Mouse (Mus musculus) testis, postnatal 10 days (tissue): ENCODE data around the gene Mafg.

Experiments
- DNase-seq: peaks from one replicate; pipeline ENCODE4 v3.0.0; 2021; ENCODE audit warnings: low spot score

Mafg gene

DNA sequence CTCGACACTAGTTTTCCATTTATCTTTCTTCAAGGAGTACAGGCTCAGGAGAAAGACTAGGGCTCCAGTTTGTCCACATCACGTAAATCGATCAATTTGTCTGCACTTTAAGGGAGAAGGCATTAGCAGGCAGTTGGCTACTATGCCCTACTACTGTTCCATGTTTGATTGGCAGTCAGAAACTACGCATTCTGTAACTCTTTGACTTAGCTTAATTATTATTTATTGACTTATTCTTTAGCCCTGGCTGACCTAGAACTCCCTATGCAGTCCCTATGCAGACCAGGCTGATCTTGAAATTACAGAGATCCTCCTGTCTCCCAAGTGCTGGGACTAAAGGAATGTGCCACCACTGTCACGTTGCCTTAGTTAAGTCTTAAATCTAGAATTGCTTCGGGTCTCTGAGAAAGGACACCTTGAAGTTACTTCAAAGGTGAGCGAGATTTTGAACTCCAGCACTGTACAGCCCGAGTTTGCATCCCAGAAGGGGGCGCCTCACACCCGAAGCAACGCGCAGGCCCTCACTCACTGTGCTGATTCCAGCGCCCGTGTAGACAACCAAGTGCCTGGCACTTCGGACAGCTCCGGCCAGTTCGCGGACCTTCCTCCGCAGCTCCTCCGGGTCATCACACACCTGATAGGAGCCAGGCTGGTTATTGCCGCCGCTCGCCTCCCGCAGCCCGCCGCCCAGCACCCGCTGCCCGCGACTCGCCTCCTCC, 9.3 kb downstream of the Mafg start:
- peak; percentile 84 for DNase-seq

DNA sequence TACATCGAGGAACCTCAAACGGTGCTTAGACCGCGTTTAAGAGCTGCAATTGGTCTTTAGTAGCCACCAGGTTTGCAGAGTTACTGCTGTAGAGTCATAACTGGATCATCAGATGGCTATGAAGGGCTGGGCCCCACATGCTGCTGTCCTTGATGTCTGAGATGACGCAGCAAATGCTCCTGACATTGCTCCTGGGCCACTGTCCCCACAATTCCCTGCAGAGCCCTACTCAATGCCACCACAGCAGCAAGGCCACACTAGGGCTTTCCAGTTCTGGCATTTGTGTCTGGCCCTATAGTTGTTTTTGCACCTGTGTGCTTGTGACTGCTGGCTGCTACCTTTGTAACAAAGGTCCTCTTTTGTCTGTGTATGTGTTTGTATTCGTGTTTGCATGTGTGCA, 10.6 kb downstream of the Mafg start:
- DNase-seq, result no peak

DNA sequence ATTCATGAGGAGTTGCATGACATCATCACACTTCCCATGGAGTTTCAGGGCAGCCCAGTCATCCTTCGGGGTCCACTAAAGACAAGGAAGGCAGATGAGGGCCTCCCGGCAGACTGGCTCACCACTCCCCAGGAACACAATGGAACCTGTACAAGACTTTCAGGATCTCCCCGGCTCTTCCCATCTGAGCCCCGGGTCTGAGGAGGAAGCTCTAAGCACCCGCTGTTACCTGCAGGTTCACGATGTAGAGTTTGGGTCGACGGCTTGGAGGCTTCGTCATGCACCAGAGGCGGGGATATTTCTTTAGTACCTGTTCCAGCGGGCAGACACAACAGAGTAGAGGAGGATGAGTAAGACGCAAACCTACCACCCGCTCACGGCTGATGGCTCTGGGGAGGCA, 13.2 kb downstream of the Mafg start:
- no peak for DNase-seq

DNA sequence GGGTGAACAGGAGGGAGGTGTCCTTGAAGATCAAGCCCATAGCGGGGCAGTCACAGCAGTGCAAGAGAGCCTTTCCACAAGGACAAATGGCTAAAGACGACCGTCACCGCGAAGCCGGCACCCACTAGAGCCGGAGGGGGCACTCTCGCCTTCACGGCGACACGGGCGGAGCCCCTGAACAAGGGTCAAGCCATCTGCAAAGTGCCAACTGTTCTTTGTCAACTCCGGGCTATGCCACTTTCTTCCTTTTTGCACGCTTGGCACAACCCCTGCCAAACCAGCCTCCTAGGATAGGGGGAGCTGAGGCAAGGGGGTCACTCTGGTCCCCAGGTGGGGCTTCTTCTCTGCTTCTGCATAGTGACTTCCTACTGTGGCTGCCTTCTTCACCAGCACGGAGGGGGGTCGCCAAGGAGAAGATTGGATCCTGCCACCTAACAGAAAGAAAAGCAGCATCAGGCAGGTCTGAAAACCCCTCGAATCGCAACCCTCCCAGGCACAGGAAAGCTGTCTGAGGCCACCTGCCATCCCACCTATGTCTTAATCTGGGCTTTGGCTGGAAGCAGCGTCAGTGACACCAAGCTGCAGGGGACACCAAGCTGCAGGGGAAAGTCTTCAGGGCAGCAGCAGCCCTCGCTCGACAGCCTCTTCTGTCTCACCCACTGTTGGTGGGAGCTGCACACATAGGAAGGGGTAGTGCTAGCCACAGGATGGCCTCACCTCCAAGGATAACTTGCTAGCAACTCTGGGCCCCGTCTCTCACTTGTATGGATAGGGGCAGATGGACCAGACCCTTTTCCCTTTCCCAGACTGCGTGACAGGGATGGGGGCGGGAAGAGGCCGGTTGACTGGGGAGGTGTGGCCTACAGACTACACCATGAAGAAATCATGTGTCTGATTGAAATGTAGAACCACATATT, 14.5 kb downstream of the Mafg start:
- no peak for DNase-seq

DNA sequence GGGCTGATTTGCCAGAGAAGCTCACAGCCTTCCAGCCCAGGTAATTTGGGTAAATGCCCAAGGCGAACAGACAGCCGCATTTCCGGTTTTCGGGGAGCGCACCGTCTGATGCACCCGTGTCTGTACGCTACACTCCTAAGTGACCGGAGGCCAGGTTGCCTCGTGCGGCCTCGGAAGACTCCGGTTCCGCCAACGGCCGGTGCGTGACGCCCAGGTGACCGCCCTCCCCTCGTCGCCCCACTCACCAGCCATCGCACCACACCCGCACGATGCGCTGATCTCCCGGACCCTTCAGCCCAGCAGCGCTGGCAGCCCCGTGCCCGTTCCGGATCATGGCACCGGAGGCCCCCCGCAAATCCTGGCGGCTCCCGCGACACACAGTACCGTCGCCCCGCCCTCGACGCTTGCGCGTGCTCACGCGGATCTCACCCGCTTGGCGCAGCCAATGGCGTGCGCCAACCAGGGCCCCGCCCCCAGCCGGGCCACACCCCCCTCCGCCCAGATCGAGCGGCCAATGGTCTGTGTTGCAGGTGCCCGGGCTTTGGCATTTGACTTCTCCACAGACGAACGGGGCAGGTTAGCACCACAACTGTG, 15.8 kb downstream of the Mafg start, which contains the start of gene Pcyt2:
Gene Pcyt2, minus strand, starts transcription at position 418 of the 594 bp plus-strand sequence.
- DNase-seq, result peak; percentile 96

DNA sequence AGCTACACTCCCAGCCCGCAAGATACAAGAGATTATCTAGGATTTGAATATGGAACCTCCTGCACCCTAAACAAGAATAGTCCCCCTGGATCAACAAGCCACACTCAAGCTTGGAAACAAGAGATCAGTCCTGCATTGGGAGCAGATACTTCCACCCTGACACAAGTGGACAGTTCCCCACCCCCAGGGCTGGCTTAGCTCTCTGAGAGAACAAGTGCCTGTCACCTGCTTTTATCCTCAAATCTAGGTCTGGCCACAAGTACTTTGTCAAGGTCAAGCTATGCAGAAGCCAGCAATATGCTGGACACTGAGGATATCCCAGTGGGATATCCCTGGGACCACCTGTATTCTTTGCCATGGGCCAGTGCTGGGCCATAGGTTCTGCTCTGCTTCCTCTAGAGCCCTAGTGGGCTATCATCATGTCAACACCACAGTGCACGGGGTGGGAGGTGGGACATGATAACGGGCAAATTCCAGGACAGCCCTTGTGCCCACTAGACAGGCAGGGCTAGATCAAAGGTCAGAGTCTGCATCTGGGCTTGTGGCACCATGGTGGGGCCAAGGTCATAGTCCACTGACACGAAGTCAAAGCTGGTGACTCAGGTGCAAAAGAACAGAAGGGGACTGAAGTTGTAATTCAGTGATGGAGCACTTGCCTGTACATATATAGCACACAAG, 16.6 kb downstream of the Mafg start:
- DNase-seq, result no peak

DNA sequence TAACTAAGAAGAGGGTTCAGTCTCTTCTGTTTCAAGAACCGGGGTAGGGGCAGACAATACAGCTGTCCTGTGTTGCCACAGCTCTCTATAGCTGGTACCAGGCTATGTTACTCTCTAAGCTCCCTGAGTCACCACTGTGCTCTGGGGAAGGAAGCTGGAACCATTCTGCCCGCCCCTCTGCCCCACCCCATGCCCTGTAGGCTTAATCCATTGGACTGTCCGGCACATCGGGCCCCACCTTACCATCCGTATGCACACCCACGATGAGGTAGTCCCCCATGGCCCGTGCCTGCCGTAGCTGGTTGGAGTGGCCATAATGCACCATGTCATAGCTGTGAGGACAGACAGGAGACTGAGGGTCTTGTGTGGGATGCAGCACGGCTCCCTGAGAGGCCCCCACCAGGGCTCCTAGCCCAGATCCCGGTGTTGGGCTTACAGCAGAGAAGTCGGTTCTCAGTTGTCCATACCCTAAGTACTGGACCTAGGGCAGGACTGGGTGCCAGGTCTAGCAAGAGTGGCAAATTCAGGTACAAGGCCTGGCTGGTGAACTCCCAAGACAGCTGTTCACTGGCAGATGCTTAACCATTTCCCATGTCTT, 17.7 kb downstream of the Mafg start:
- DNase-seq, result peak; percentile 40

DNA sequence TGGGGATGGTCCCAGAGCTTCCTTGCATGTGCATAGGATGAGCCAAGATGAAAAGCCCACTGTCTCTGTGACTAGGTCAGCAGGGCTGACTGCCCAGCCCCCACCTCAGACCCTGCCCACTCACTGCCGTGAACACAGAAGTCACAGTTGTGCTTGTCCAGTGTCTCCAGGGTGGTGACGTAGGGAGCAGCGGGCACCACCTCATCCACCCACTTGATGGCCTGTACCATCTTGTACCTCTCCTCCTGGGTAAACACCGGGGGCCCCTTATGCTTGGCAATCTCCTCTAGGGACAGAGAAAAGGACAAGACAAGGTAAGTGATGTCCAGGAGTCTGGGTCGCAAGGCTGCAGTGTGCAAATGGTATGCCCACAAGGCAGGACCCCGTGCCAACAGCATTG, 18.2 kb downstream of the Mafg start:
- peak; percentile 40 for DNase-seq

DNA sequence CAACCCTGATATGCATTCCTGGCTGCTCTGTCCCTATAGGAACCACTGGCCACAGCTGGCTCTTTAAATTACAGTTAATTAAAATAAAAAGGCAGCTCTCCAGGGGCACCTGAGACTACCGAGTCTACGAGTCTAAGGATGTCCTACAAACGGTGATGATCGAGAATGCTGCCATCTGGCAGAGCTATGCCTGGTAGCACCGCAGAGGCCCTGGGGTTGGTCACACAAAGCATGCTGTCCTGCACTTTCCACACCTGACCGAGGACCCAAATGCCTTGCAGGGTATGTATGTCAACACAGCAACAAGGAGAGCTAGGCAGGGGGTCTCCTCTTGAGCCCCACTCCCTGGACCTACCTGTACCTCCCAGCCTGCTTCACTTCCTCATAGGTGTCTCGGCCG, 19.4 kb downstream of the Mafg start:
- DNase-seq, result peak; percentile 39

DNA sequence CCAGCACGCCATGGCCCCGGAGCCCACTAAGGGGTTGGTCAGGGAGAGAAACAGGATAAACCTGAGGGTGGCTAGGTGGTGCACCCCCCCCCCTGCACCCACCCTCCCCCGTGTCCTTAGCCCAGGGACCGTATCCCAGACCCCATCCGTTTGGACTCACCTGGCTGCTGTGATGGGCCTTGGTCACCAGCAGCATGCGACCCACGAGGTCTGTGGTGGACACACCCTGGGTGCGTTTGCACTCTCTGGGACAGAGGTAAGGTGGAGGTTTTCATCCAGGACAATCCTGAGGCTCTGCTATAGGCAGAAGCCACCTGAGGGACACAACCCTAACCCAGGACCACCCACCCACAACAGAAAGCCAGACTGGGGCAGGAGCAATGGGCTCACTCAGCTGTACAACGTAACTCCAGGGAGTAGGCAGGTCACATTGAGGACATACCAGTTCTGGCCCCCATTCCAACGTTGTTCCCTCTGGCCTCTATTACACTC, 19.9 kb downstream of the Mafg start:
- DNase-seq, result peak; percentile 40

DNA sequence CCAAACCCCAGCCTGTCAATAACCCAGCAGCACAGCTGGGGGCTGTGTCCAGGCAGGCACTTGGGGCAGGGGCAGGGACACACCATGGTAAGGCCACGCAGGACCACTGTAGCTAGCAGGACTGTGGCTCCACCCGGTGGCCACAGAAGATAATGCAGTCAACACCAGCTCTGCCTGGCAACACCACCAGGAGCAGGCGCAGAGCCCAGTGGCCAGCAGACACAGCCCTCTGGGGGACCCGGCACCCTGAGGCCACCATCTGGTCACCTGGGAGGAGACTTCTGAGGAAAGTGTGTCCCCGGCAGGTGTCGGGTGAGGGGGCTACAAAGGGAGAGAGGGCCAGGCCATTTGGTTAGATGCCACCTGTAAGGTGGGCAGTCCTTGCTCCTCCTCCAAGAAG, 20.6 kb downstream of the Mafg start:
- peak; percentile 86 for DNase-seq

DNA sequence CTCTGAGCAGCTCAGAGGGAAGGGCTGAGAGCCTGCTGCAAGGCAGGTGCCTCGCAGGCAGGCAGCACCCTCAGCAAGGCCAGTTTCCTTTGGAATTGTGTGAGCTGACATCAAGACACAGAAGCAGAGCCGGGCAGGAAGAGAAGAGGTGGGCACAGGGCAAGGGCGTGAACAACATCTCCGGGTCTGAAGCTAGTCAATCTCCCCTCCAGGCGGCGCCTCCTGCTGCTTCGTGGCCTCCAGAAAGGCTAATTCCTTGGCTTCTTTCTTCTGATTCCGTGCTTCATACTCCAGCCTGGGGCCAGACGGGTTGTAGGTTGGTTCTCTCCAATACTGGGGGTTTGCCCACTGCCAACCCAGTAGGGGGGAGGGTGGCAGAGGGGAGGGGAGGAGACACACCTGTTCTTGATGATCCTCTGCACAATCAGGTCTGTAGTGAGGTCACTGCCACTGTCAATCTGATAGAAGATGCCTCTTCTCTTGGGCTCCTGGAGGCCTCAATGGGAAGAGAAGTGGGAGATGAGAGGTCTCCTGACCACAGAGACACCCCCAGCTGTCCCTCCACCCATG, 22.8 kb downstream of the Mafg start:
- no peak for DNase-seq

DNA sequence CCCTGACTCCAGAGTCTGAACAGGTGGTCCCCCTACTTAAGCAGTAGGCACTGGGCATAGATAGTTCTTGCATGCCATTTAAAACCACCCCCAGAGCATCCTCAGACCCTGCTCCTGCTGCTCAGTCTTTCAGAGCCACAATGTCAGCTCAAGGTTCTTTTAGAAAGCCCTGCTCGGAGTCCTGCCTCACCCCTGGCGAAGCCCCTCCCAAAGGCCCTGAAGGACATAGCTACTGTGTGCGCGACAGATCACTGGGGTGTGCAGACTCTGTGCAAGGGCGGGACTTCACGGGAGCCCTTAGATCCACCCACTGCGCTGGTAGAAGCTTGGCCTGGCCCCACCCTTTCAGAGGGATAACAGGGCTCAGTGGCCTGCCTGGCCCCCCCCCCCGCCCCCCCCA, 24.1 kb downstream of the Mafg start:
- DNase-seq, result peak; percentile 45

DNA sequence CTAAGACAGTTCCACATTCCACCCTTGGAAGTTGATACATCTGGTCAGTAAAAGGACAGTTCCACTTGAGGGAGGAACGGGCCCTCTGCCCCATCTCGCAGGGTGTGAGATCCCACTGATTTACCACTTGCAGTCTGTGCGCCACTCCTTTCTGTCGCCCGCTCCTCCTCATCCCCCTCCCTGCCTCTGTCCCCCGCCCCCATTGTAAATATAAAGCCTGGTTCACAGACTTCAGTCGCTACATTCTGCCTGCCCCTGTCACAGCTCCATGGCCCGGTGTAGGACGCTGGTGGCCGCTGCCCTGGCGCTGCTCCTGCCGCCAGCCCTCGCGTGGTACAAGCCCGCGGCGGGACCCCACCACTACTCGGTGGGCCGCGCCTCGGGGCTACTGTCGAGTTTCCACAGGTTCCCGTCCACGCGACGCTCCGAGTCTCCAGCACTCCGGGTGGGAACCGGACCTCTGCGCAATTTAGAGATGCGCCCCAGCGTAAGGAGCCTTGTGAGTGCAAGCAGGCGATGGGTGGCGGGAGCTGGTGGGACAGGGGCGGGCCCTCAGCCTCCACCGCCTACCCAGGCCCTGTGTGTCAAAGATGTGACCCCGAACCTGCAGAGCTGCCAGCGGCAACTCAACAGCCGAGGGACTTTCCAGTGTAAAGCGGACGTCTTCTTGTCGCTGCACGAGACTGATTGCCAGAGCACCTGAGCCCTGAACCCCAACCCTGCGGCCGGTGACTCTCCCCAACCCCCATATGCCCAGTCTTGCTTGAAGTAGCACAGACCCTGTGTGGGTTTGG, 25.0 kb downstream of the Mafg start, which contains the start of gene Npb:
Gene Npb, plus strand, starts transcription at position 237 of the 794 bp plus-strand sequence.
- DNase-seq, result peak; percentile 51

DNA sequence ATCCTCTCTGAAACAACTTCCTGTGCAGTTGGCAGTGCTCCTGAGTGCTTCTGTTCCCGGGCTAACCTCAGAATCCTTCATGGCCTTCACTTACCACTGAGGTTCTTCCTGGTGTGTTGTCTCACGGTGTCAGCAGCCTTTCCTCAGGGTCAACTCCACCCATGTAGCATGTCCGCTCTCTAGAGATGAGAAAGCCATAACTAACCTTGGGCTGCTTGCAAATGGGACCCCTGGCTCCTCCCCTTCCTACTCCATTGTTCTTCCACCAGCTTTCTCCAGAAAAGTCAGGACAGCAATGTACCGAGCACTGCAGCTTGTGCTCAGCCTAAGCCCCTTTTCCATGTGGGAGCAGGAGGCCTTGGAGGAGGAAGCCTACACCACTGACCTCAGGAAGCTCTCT, 26.6 kb downstream of the Mafg start:
- no peak for DNase-seq

DNA sequence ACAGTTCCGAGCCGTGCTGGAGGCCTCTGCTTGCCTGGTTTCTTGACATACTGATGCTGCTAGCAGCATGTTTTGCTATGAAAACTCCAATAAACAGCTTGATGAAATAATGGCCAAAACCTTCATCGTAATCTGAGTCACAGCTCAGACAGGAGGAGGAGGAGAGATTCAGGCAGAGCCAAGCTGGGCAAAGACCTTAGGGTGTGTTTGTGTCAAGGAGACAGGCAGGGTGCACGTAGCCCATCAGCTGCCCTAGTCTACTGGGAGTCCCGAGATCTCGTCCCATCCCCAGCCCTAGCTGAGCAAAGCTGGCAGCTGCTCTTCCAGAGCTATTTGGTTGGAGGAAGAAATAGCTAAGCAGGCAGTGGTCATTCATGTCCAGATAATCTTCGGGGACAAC, 27.7 kb downstream of the Mafg start:
- no peak for DNase-seq

DNA sequence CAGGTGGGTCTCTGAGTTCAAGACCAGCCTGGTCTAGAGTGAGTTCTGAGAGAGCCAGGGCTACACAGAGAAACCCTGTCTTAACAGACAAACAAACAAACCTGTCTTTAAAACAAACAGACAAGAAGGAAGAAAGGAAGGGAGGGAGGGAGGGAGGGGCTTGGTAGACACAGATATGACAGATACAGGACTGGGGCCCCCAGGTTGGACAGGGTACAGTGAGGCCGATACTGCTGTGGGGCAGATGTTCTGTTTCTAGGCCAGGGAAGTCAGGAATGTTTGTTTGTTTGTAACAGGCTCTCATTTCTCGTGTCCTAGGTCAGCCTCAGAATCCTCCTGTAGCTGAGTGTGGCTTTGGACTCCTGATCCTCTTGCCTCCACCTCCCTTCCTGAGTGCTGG, 29.9 kb downstream of the Mafg start:
- no peak for DNase-seq

DNA sequence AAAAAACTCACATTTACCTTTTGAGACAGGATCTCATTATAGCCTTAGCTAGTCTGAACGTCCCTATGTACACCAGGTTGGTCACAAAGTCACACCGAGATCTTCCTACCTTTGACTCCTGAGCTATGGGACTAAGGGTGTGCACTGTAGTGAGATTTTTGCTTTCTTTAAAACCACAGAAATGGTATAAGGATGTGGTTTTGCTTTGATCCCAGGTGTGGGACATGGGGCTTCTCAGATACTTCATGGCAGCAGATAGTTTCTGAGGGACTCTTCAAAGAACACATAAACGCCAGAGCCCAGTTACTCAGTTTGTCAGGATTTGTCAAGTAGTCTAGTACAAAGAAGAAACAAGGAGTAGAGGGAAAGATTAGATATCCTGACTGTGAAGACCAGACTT, 32.7 kb downstream of the Mafg start:
- DNase-seq, result no peak

DNA sequence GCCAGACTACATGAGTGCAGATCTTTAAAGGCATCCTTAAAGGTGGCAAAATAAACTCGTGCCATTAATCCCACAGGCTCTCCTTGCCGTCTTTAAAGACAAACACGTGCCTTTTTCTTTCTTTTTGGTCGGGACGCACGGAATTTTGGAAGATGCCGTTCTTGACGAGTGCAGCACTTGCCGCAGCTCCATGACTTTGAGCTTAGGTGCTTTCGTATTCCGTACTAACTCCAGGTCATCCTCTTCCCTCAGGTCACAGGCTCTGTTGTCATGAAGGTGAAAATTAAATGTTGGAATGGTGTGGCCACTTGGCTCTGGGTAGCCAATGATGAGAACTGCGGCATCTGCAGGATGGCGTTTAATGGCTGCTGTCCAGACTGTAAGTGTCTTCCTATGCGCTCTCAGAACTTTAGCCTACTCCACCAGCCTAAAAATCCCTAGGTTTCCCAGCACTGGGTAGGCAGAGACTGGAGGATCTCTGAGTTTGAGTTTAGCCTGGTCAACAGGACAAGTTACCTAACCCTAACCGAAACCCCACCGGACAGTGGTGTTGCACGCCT, 34.3 kb downstream of the Mafg start:
- no peak for DNase-seq
